9 mouse cellular contexts compared by ENCODE assay signal in the genomic region with DNA sequence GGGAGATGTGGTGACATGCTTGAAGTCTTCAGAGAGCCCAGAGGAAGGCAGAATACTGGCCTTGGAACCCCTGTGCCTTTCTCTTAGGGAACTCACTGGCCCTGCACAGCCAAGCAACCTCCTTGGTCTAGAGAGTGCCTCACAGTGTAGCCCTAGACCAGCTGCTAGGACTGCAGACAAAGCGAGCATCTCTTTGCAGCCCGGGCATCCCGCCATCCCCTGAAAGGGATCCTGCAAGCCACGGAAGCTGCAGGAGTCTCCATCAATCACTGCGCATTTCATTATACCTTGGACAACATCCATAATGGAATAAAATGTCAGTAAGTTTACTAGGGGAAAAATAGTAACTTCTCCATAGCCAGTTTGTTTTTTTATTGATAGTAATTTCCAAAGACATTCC.
A peak's percentile ranks its signal among the peaks of the same experiment; 100 is the strongest.
DNase-seq lines count a peak whose midpoint lies in the region; ATAC-seq lines count a peak whose summit lies in the region.
"Had no signal": no experiment of that assay in that cellular context is flagged by ENCODE, and none has a peak within 500 bp of the region (broad histone marks: within the 10 kb centered on the region; RNA-seq: fewer than 3 reads in every experiment).

No protein-coding gene starts in this region.

- peak; percentile 33 to 62 for DNase-seq in cerebellum, postnatal 25 days
- DNase-seq in right cerebral cortex, adult 18-20 months = peak; percentile 63
- no peak for DNase-seq in right cerebral cortex, adult 2 months (ENCODE audit: low spot score in 2 of 2)
- DNase-seq in layer of hippocampus, adult 9-11 months = peak; percentile 71
- no peak for DNase-seq in natural killer cell, adult 2 months (ENCODE audit: low spot score in 2 of 2)
- no peak for DNase-seq in lung, postnatal 25 days (ENCODE audit: low spot score)
- DNase-seq in ovary, postnatal 10 days (ENCODE audit: low spot score) = no peak
- DNase-seq: kidney, adult 11 months had no signal

- no peak for ATAC-seq in cerebellum, adult (ENCODE audit: insufficient number of reproducible peaks, low FRiP score, low TSS enrichment)

Comparison
In these comparisons a context has a peak if more than half of its experiments do, and no peak if none do; other contexts are left out.
1. DNase-seq: peak in cerebellum, postnatal 25 days (2 of 2), right cerebral cortex, adult 18-20 months (single experiment) and layer of hippocampus, adult 9-11 months (single experiment); none in right cerebral cortex, adult 2 months (0 of 2), natural killer cell, adult 2 months (0 of 2), lung, postnatal 25 days (single experiment) and ovary, postnatal 10 days (single experiment).